Mouse (Mus musculus) bone marrow macrophage, adult 2 months (primary cell): ENCODE data around the gene Igsf6.

Experiments used
- CTCF ChIP-seq: IDR thresholded peaks from 2 replicates; pipeline ENCODE4 v1.5.1; 2012; ENCODE audit warnings: low read depth, mild to moderate bottlenecking, low read length, moderate library complexity
- POLR2A ChIP-seq: IDR thresholded peaks from 2 replicates; pipeline ENCODE4 v1.6.1; 2012; ENCODE audit warnings: mild to moderate bottlenecking, low read depth, low read length, borderline replicate concordance

- TF ChIP-seq POLR2A (no peak), CTCF (no peak)
These were observed 39.7 kb downstream of the Igsf6 start for GRCm38 (mm10) chr7:121034701-121035141.
